Mouse (Mus musculus): ENCODE measurements around the gene Casq1. TPM values are rescaled to one million over a fixed set of nuclear protein-coding genes. Genes with fewer than 3 reads are reported as not detected.

Casq1 gene
- polyA plus RNA-seq, 1 experiment from 2014 or later = 22.8 TPM

GRCm38 (mm10) chr1:172207111-172207584, 12.5 kb downstream of the Casq1 start:
- Histone ChIP-seq H3K9ac (ENCODE audit: low read depth, low read length) (no peak overlapping the region), H3K4me3 (ENCODE audit: low read depth, low read length) (no peak overlapping the region), H3K4me2 (replicated peaks; ENCODE audit: low read depth) (peak overlapping the region; percentile 89), H3K9me3 (ENCODE audit: control insufficient read depth) (no peaks in the 10 kb centered on the region), H3K27me3 (replicated peaks; ENCODE audit: control insufficient read depth, insufficient read depth, low read length) (no peaks in the 10 kb centered on the region), H3K4me1 (replicated peaks; ENCODE audit: control insufficient read depth, insufficient read depth, low read length) (no peaks in the 10 kb centered on the region), H3K27ac (ENCODE audit: low read depth, low read length) (0 out of 2 replicates have a peak overlapping the region, but pooled peaks have one; percentile 80), H3K36me3 (ENCODE audit: control insufficient read depth, insufficient read depth) (peaks cover 2% of the 10 kb centered on the region; the same call in 1 of the 2 replicates)
- no peak for TF ChIP-seq CTCF (IDR thresholded peaks at IDR 0.05; ENCODE audit: low read depth)
- no peak for ATAC-seq
- WGBS = 29% methylated on average over 7 of the region's 7 CpGs

GRCm38 (mm10) chr1:172206141-172206917, 13.3 kb downstream of the Casq1 start, which contains the start of gene Pea15a:
Gene Pea15a (minus strand): TSS chr1:172206804.
- Histone ChIP-seq H3K27ac (ENCODE audit: low read depth, low read length) (peak within 1 kb of the TSS; percentile 80), H3K4me1 (replicated peaks; ENCODE audit: control insufficient read depth, insufficient read depth, low read length) (no peaks in the 10 kb centered on the region), H3K27me3 (replicated peaks; ENCODE audit: control insufficient read depth, insufficient read depth, low read length) (no peaks in the 10 kb centered on the region), H3K36me3 (ENCODE audit: control insufficient read depth, insufficient read depth) (peaks cover 5% of the 10 kb centered on the region; the same call in 1 of the 2 replicates), H3K9me3 (ENCODE audit: control insufficient read depth) (no peaks in the 10 kb centered on the region), H3K4me3 (ENCODE audit: low read depth, low read length) (peak within 1 kb of the TSS; percentile 68), H3K4me2 (replicated peaks; ENCODE audit: low read depth) (peak within 1 kb of the TSS; percentile 89), H3K9ac (ENCODE audit: low read depth, low read length) (peak within 1 kb of the TSS; percentile 70)
- WGBS = under 1% methylated on average over 38 of the region's 40 CpGs
- TF ChIP-seq CTCF (IDR thresholded peaks at IDR 0.05; ENCODE audit: low read depth) = no peak
- ATAC-seq = peak; percentile 76

GRCm38 (mm10) chr1:172205741-172206087, 14.0 kb downstream of the Casq1 start:
- no peaks in the 10 kb centered on the region for H3K4me1 ChIP-seq (replicated peaks; ENCODE audit: control insufficient read depth, insufficient read depth, low read length)

GRCm38 (mm10) chr1:172204814-172205740, 14.6 kb downstream of the Casq1 start:
- no peak overlapping the region for H3K27ac ChIP-seq (ENCODE audit: low read depth, low read length)
- no peaks in the 10 kb centered on the region for H3K9me3 ChIP-seq (ENCODE audit: control insufficient read depth)
- no peak overlapping the region for H3K9ac ChIP-seq (ENCODE audit: low read depth, low read length)
- no peak for TF ChIP-seq CTCF (IDR thresholded peaks at IDR 0.05; ENCODE audit: low read depth)
- peak overlapping the region; percentile 89 for H3K4me2 ChIP-seq (replicated peaks; ENCODE audit: low read depth)
- ATAC-seq = no peak
- H3K27me3 ChIP-seq (replicated peaks; ENCODE audit: control insufficient read depth, insufficient read depth, low read length) = no peaks in the 10 kb centered on the region
- no peak overlapping the region for H3K4me3 ChIP-seq (ENCODE audit: low read depth, low read length)
- peaks cover 5% of the 10 kb centered on the region; the same call in 1 of the 2 replicates for H3K36me3 ChIP-seq (ENCODE audit: control insufficient read depth, insufficient read depth)
- H3K4me1 ChIP-seq (replicated peaks; ENCODE audit: control insufficient read depth, insufficient read depth, low read length) = no peaks in the 10 kb centered on the region
- 68% methylated on average over 15 of the region's 15 CpGs for WGBS

More at GRCm38 (mm10) chr1:172205741-172206087, 14.0 kb downstream of the Casq1 start:
- no peak overlapping the region; the same call in 1 of the 2 replicates for H3K9ac ChIP-seq (ENCODE audit: low read depth, low read length)
- WGBS = 16% methylated on average over 3 of the region's 3 CpGs
- ATAC-seq = no peak
- peak overlapping the region; percentile 68 for H3K4me3 ChIP-seq (ENCODE audit: low read depth, low read length)
- peak overlapping the region; percentile 89 for H3K4me2 ChIP-seq (replicated peaks; ENCODE audit: low read depth)
- no peak for TF ChIP-seq CTCF (IDR thresholded peaks at IDR 0.05; ENCODE audit: low read depth)
- H3K27ac ChIP-seq (ENCODE audit: low read depth, low read length) = no peak overlapping the region
- peaks cover 5% of the 10 kb centered on the region; the same call in 1 of the 2 replicates for H3K36me3 ChIP-seq (ENCODE audit: control insufficient read depth, insufficient read depth)
- H3K9me3 ChIP-seq (ENCODE audit: control insufficient read depth) = no peaks in the 10 kb centered on the region
- H3K27me3 ChIP-seq (replicated peaks; ENCODE audit: control insufficient read depth, insufficient read depth, low read length) = no peaks in the 10 kb centered on the region

GRCm38 (mm10) chr1:172204033-172204813, 15.4 kb downstream of the Casq1 start:
- no peaks in the 10 kb centered on the region for H3K4me1 ChIP-seq (replicated peaks; ENCODE audit: control insufficient read depth, insufficient read depth, low read length)
- peaks cover 14% of the 10 kb centered on the region for H3K36me3 ChIP-seq (ENCODE audit: control insufficient read depth, insufficient read depth)
- no peaks in the 10 kb centered on the region for H3K9me3 ChIP-seq (ENCODE audit: control insufficient read depth)
- 36% methylated on average over 9 of the region's 9 CpGs for WGBS
- H3K27ac ChIP-seq (ENCODE audit: low read depth, low read length) = no peak overlapping the region
- H3K4me2 ChIP-seq (replicated peaks; ENCODE audit: low read depth) = no peak overlapping the region; the same call in 1 of the 2 replicates
- no peaks in the 10 kb centered on the region for H3K27me3 ChIP-seq (replicated peaks; ENCODE audit: control insufficient read depth, insufficient read depth, low read length)
- no peak overlapping the region for H3K9ac ChIP-seq (ENCODE audit: low read depth, low read length)
- TF ChIP-seq CTCF (IDR thresholded peaks at IDR 0.05; ENCODE audit: low read depth) = no peak
- H3K4me3 ChIP-seq (ENCODE audit: low read depth, low read length) = no peak overlapping the region
- no peak for ATAC-seq
